Mouse (Mus musculus) heart, embryonic 15.5 days (tissue): ENCODE measurements at regions not wholly inside any gene's neighbourhood (a gene's known extent, or its start where the extent isn't known, plus 50 kb on each side); places are given as distances from the start of the nearest gene placed in this dataset.
A peak's percentile ranks its signal among the peaks of the same experiment; 100 is the strongest.

ENCODE experiments used
- ATAC-seq: fragments of 200-750 bp; cut with Nextera tagmentation; replicated peaks from 2 replicates; pipeline ENCODE4 v1.8.0; 2017; ENCODE audit warnings: low read depth, moderate TSS enrichment; ENCODE audit not compliant: insufficient number of reproducible peaks, insufficient read depth, low FRiP score
- H3K27ac ChIP-seq: fragments of 300-500 bp; sonication (generic); 2 replicates; pipeline ENCODE4 v1.5.1; 2015; ENCODE audit warnings: mild to moderate bottlenecking, inconsistent platforms
- H3K27me3 ChIP-seq: fragments of 300-500 bp; sonication (generic); 2 replicates; pipeline ENCODE4 v1.6.1; 2015; ENCODE audit warnings: inconsistent platforms
- H3K36me3 ChIP-seq: fragments of 300-500 bp; sonication (generic); 2 replicates; pipeline ENCODE4 v1.6.1; 2015; ENCODE audit warnings: mild to moderate bottlenecking, inconsistent platforms
- H3K4me1 ChIP-seq: fragments of 300-500 bp; sonication (generic); replicated peaks from 2 replicates; pipeline ENCODE4 v1.6.1; 2015; ENCODE audit warnings: inconsistent platforms
- H3K4me2 ChIP-seq: fragments of 300-500 bp; sonication (generic); 2 replicates; pipeline ENCODE4 v1.6.1; 2015; ENCODE audit warnings: inconsistent platforms, mild to moderate bottlenecking, moderate library complexity
- H3K4me3 ChIP-seq: fragments of 300-500 bp; sonication (generic); 2 replicates; pipeline ENCODE4 v1.5.1; 2015; ENCODE audit warnings: mild to moderate bottlenecking, inconsistent platforms
- H3K9ac ChIP-seq: fragments of 300-500 bp; sonication (generic); 2 replicates; pipeline ENCODE4 v1.6.1; 2015; ENCODE audit warnings: mild to moderate bottlenecking, inconsistent platforms
- H3K9me3 ChIP-seq: fragments of 300-500 bp; sonication (generic); replicated peaks from 2 replicates; pipeline ENCODE4 v1.6.1; 2016; ENCODE audit warnings: inconsistent platforms
- WGBS: fragments of 180-500 bp; shearing (Covaris S2); methylation state at CpG from one replicate; pipeline ENCODE4 v1.1.7; 2015; ENCODE audit warnings: mixed read lengths; 5-methylcytosine and 5-hydroxymethylcytosine counted together

GRCm38 (mm10) chr15:39998063-39998462 is 136.1 kb upstream of the 9330182O14Rik start:
- ATAC-seq, result no peak
- H3K4me1 ChIP-seq, result no peaks in the 10 kb centered on the region
- H3K36me3 ChIP-seq, result no peaks in the 10 kb centered on the region
- H3K9me3 ChIP-seq, result no peaks in the 10 kb centered on the region
- H3K9ac ChIP-seq, result no peak overlapping the region
- WGBS, result 78% methylated on average over 5 of the region's 5 CpGs
- no peak overlapping the region for H3K4me2 ChIP-seq
- H3K27ac ChIP-seq, result no peak overlapping the region
- H3K27me3 ChIP-seq, result no peaks in the 10 kb centered on the region
- H3K4me3 ChIP-seq, result no peak overlapping the region

GRCm38 (mm10) chr15:40000022-40000421 is 134.1 kb upstream of the 9330182O14Rik start:
- Histone ChIP-seq H3K9me3 (no peaks in the 10 kb centered on the region), H3K9ac (no peak overlapping the region), H3K27ac (no peak overlapping the region), H3K27me3 (no peaks in the 10 kb centered on the region), H3K4me2 (no peak overlapping the region), H3K4me1 (no peaks in the 10 kb centered on the region), H3K4me3 (no peak overlapping the region), H3K36me3 (no peaks in the 10 kb centered on the region)
- ATAC-seq, result no peak
- 79% methylated on average over 5 of the region's 5 CpGs for WGBS

GRCm38 (mm10) chr15:40005096-40005495 is 129.1 kb upstream of the 9330182O14Rik start:
- H3K4me2 ChIP-seq, result no peak overlapping the region
- H3K9ac ChIP-seq, result no peak overlapping the region
- H3K4me1 ChIP-seq, result peaks cover 5% of the 10 kb centered on the region; the same call in 1 of the 2 replicates
- no peaks in the 10 kb centered on the region for H3K9me3 ChIP-seq
- H3K4me3 ChIP-seq, result no peak overlapping the region
- no peaks in the 10 kb centered on the region for H3K36me3 ChIP-seq
- H3K27me3 ChIP-seq, result no peaks in the 10 kb centered on the region
- no peak for ATAC-seq
- no peak overlapping the region for H3K27ac ChIP-seq
- 66% methylated on average over 16 of the region's 16 CpGs for WGBS

DNA sequence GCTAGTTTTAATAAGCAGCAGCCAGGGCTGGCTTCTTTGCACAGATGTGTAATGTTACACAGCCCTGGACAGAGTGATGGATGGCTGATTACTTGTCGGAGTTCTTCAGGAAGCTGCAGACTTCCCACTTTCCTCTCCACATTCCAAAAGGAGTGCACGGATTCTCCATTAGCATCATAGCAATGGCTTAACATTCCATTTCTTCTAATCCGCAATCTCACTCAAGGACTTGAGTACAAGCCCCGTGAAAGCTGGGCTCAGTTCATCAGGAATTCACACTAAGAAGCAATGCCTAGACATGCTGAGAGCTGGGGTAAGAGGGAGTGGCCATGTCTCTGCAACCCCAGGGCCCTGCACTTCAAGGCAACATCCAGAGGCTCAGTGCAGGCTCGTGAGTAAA is 126.3 kb upstream of the 9330182O14Rik start:
- H3K27me3 ChIP-seq, result no peaks in the 10 kb centered on the region
- no peaks in the 10 kb centered on the region for H3K9me3 ChIP-seq
- H3K27ac ChIP-seq, result no peak overlapping the region
- no peak overlapping the region for H3K9ac ChIP-seq
- WGBS, result 16% methylated on average over 5 of the region's 5 CpGs
- H3K4me1 ChIP-seq, result peaks cover 5% of the 10 kb centered on the region; the same call in 1 of the 2 replicates
- 0 out of 2 replicates have a peak overlapping the region, but pooled peaks have one; percentile 7 for H3K4me2 ChIP-seq
- no peaks in the 10 kb centered on the region for H3K36me3 ChIP-seq
- H3K4me3 ChIP-seq, result no peak overlapping the region
- no peak for ATAC-seq

DNA sequence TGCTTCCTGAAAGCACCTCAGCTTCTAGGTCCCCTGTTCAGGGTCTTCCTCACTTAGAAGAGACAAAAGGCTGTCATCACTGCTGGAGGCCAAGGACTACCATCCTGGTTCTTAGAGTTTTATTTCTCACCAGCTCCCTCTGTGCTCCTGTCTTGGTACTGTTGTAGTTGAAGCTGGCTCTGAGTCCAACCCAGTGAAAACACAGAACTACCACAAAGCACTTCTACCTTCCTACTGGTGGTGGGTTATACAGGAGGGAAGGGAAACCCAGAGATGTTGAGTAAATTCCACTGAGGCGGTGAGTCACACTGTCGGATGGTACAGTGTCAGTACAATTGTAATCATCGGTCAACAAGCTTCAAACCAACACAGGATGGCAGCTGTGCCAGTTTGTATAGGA is 120.3 kb upstream of the 9330182O14Rik start:
- no peak for ATAC-seq
- no peaks in the 10 kb centered on the region for H3K9me3 ChIP-seq
- H3K4me3 ChIP-seq, result no peak overlapping the region
- H3K4me1 ChIP-seq, result peaks cover 18% of the 10 kb centered on the region
- 82% methylated on average over 3 of the region's 3 CpGs for WGBS
- no peak overlapping the region for H3K27ac ChIP-seq
- no peaks in the 10 kb centered on the region for H3K27me3 ChIP-seq
- H3K9ac ChIP-seq, result no peak overlapping the region
- H3K4me2 ChIP-seq, result no peak overlapping the region
- H3K36me3 ChIP-seq, result no peaks in the 10 kb centered on the region

- 30% methylated on average over 2 of the region's 2 CpGs for WGBS
- H3K4me1 ChIP-seq, result peaks cover 18% of the 10 kb centered on the region
- H3K9me3 ChIP-seq, result no peaks in the 10 kb centered on the region
- no peak overlapping the region for H3K27ac ChIP-seq
- no peaks in the 10 kb centered on the region for H3K36me3 ChIP-seq
- no peaks in the 10 kb centered on the region for H3K27me3 ChIP-seq
- H3K4me3 ChIP-seq, result no peak overlapping the region
- ATAC-seq, result 0 out of 2 replicates have a peak, but pooled peaks have one; percentile 43
- no peak overlapping the region for H3K9ac ChIP-seq
- no peak overlapping the region for H3K4me2 ChIP-seq
Observed at GRCm38 (mm10) chr15:40017019-40017418, 117.1 kb upstream of the 9330182O14Rik start.

DNA sequence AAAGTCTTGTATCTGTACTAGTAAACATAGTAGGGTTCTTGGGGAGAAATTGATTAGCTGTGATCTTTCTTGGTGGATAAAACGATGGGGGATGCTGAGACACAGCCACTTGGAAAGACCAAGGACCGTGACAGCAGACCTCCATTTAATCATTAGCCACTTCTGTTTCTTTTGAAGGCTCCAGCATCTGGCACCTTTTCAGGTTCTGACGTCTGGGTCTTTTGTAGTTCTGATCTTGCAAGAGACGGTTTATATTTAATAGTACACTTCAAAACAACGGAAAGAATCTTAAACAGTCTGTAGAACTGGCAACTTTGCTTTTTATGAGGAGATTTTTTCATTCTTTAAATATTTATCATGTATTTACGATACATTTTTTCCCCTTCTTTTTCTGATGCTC is 116.6 kb upstream of the 9330182O14Rik start:
- peak overlapping the region; percentile 56 for H3K4me2 ChIP-seq
- 29% methylated on average over 6 of the region's 6 CpGs for WGBS
- ATAC-seq, result no peak
- H3K4me1 ChIP-seq, result peaks cover 18% of the 10 kb centered on the region
- H3K9ac ChIP-seq, result no peak overlapping the region
- H3K36me3 ChIP-seq, result no peaks in the 10 kb centered on the region
- H3K27me3 ChIP-seq, result no peaks in the 10 kb centered on the region
- H3K4me3 ChIP-seq, result peak overlapping the region; percentile 16; the same call in 1 of the 2 replicates
- 0 out of 2 replicates have a peak overlapping the region, but pooled peaks have one; percentile 40 for H3K27ac ChIP-seq
- no peaks in the 10 kb centered on the region for H3K9me3 ChIP-seq

GRCm38 (mm10) chr15:40018047-40018791 is 115.9 kb upstream of the 9330182O14Rik start:
- Histone ChIP-seq H3K4me3 (peak overlapping the region; percentile 16), H3K4me2 (peak overlapping the region; percentile 56), H3K9ac (no peak overlapping the region), H3K27ac (peak overlapping the region; percentile 40; the same call in 1 of the 2 replicates), H3K27me3 (no peaks in the 10 kb centered on the region), H3K4me1 (peaks cover 18% of the 10 kb centered on the region), H3K36me3 (no peaks in the 10 kb centered on the region), H3K9me3 (no peaks in the 10 kb centered on the region)
- no peak for ATAC-seq
- WGBS, result 17% methylated on average over 12 of the region's 12 CpGs

- peaks cover 18% of the 10 kb centered on the region for H3K4me1 ChIP-seq
- ATAC-seq, result no peak
- H3K27me3 ChIP-seq, result no peaks in the 10 kb centered on the region
- no peaks in the 10 kb centered on the region for H3K36me3 ChIP-seq
- WGBS, result 43% methylated on average over 8 of the region's 8 CpGs
- H3K4me2 ChIP-seq, result peak overlapping the region; percentile 56; the same call in 1 of the 2 replicates
- no peak overlapping the region for H3K9ac ChIP-seq
- 0 out of 2 replicates have a peak overlapping the region, but pooled peaks have one; percentile 40 for H3K27ac ChIP-seq
- H3K9me3 ChIP-seq, result no peaks in the 10 kb centered on the region
- no peak overlapping the region for H3K4me3 ChIP-seq
Observed at GRCm38 (mm10) chr15:40018792-40019151, 115.4 kb upstream of the 9330182O14Rik start.

DNA sequence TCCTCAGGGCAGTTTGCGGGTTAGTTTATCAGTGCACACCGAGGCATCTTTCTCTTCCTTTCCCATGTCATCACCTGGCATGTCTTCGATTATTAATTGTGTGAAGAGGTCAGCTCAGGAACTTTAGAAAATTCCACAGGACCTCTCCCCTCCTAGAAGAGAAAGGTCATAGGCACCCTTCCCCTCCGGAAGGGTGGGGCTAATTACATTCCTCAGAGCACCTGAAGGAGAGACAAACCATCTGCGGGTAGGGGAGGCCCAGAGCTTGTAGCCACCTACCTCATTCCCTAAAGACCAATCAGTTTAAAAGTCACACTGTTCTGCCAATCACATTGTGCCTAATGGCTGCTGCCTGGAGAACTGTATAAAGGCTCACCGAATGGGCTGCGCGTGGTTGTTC is 114.9 kb upstream of the 9330182O14Rik start:
- Histone ChIP-seq H3K4me1 (peaks cover 18% of the 10 kb centered on the region), H3K27me3 (no peaks in the 10 kb centered on the region), H3K9me3 (no peaks in the 10 kb centered on the region), H3K4me3 (no peak overlapping the region), H3K27ac (no peak overlapping the region), H3K9ac (no peak overlapping the region), H3K36me3 (no peaks in the 10 kb centered on the region), H3K4me2 (no peak overlapping the region)
- 78% methylated on average over 8 of the region's 8 CpGs for WGBS
- ATAC-seq, result no peak

GRCm38 (mm10) chr15:40020097-40020496 is 114.1 kb upstream of the 9330182O14Rik start:
- H3K4me2 ChIP-seq, result no peak overlapping the region
- no peaks in the 10 kb centered on the region for H3K36me3 ChIP-seq
- no peak overlapping the region for H3K4me3 ChIP-seq
- ATAC-seq, result no peak
- H3K4me1 ChIP-seq, result peaks cover 18% of the 10 kb centered on the region
- no peaks in the 10 kb centered on the region for H3K9me3 ChIP-seq
- no peaks in the 10 kb centered on the region for H3K27me3 ChIP-seq
- no peak overlapping the region for H3K27ac ChIP-seq
- H3K9ac ChIP-seq, result no peak overlapping the region

DNA sequence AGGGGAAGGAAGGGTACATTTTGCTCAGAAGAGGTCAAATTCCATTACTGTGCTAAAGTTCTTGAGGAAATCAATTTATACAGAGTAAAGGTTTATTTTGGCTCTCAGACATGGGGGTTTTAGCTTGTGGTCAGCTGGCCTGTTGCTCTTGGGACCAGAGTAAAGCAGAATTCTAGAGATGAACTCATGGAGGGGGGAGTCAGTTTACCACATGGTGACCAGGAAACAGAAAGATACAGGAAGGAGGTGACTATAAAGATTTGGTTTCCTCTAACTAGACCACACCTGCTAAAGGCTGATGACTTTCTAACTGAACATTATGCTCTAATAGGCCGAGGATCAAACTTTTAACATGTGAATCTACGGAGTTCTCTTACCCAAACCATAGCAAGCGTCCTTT is 113.5 kb upstream of the 9330182O14Rik start:
- no peak overlapping the region for H3K27ac ChIP-seq
- no peak overlapping the region for H3K4me2 ChIP-seq
- no peaks in the 10 kb centered on the region for H3K9me3 ChIP-seq
- H3K27me3 ChIP-seq, result no peaks in the 10 kb centered on the region
- WGBS, result 87% methylated on average over 3 of the region's 3 CpGs
- ATAC-seq, result no peak
- H3K4me3 ChIP-seq, result no peak overlapping the region
- no peak overlapping the region for H3K9ac ChIP-seq
- H3K4me1 ChIP-seq, result peaks cover 18% of the 10 kb centered on the region
- H3K36me3 ChIP-seq, result no peaks in the 10 kb centered on the region
